Mouse (Mus musculus): ENCODE data around the gene Sowaha. TPM values are rescaled to one million over a fixed set of nuclear protein-coding genes. Genes with fewer than 3 reads are reported as not detected.

Sowaha gene
- 10 to 100 TPM; 79.1 to 79.3 TPM for total RNA-seq (2021)

DNA sequence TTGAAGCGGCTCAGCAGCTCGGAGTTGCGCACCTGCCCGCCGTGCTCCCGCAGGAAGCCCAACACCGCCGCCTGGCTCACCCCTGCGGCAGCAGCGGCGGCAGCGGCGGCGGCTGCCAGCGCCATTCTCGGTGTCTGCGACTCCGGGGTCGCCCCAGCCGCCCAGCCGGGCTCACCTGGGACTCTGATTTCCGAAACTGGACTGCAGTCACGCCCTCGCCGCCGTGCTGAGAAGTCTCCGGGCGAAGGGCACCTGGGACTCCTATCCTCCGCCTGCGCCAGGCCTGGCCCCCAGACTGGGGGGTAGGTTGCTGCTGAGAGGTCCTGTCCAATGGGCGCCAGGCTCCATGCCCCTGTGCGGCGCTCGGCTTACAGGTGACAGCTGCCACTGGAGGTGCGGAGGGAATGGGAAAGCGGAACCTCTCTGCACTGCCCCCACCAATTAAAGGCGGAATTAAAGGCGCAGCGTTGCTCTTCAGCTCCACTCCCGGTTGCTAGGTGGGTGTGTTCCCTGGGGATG is at the start of gene Sowaha, which contains the start of gene Gm9945:
Gene Sowaha (minus strand): TSS at position 492 of the 519 bp plus-strand sequence.
Gene Gm9945 (plus strand): TSS at position 384 of the 519 bp plus-strand sequence.
- intact Hi-C loops (cut with DNase I), result loop anchor here (2.0 to 5.0 kb wide), 2 partner anchors 41 to 87 kb away; partner anchors contain the start of gene Kif3a
- DNase-seq (ENCODE audit: low spot score in 2 of 2), result peak; percentile 76 to 81

DNA sequence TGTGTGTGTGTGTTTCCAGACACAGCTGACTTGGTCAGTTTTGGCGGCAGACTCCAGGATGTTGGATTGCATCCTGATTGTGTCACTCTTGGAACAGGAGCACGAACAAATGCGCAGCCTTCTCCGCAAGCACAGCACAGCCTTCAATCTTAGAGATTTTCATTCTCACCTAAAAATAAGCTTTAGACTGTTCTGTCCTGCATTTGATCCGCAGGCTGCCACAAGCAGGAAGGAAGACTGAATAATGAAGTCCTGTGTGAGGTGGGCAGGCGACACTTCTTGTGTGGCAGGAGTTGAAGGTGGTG is 49.1 kb upstream of the Sowaha start:
- peak; percentile 46 to 80 for DNase-seq (ENCODE audit: low spot score in 2 of 2)
- intact Hi-C loops (cut with DNase I), result no loop called here

- intact Hi-C loops (cut with DNase I), result no loop called here
- no peak for DNase-seq (ENCODE audit: low spot score in 2 of 2)
Observed at GRCm38 (mm10) chr11:53528397-53529252, 48.6 kb upstream of the Sowaha start.

DNA sequence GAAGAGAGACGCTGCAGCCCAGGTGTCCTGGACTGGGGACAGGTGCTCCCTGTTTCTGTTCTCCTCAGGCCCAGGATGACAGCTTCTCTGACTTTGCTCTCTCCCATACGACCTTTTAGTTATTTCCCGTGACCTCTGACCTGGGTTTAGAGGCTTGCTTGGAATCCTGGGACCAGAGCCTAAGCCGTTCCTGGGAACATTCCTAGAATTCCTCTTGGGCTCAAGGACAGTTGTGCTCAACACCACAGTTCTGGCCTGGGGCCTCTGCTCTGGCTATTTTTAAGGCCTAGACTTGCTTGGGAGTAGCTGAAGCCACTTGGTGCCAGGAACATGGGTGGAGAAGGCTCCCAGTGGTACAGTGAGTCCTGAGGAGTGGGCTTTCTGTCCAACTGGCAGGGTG is 45.4 kb upstream of the Sowaha start:
- intact Hi-C loops (cut with DNase I), result no loop called here
- DNase-seq (ENCODE audit: low spot score in 2 of 2), result no peak

- no peak for DNase-seq (ENCODE audit: low spot score in 2 of 2)
- intact Hi-C loops (cut with DNase I), result no loop called here
Observed at GRCm38 (mm10) chr11:53524905-53525304, 44.8 kb upstream of the Sowaha start.

DNA sequence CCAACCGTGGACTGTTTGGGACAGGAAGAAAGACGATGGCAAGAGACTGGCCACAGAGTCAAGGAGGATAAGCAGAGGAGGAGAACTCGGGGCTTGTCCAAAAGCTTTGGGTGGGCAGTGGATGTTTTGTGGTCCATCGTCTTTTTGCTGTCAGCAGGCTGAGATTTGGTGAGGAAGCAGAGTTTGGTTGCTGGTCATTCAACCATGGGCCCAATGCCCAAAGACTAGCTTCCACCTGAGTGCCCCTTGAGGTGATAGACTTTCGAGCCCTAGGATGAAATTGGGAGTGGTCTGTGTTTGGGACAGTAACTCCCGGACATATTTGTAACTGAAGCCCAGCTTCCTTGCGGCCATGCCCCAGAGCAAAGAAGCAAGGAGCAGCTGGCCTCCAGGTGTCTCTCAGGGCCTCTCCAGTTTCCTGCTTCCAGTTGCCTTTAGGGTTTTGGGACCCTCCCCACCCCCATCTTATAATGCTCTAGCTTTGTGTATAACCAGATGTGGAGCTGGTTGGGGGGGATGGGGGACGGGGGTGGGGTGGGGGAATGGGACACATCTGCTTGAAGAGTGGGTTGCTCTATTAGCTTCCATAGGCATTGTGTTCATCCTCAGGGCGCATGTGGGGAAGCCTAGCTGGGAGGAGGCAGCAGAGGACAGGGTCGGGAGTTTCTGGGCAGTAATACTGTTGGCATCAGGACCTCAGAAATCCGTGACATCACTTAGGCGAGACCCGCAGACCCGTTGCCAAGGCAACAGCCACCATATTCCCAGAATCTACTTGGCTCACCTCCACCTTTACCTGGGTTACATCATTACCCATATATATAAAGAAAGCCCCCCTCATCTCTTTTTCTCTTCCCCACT is 43.7 kb upstream of the Sowaha start:
- DNase-seq (ENCODE audit: low spot score in 2 of 2), result no peak

GRCm38 (mm10) chr11:53522930-53523329 is 42.9 kb upstream of the Sowaha start:
- intact Hi-C loops (cut with DNase I), result no loop called here

More for the DNA sequence above, 43.7 kb upstream of the Sowaha start:
- intact Hi-C loops (cut with DNase I), result no loop called here

DNA sequence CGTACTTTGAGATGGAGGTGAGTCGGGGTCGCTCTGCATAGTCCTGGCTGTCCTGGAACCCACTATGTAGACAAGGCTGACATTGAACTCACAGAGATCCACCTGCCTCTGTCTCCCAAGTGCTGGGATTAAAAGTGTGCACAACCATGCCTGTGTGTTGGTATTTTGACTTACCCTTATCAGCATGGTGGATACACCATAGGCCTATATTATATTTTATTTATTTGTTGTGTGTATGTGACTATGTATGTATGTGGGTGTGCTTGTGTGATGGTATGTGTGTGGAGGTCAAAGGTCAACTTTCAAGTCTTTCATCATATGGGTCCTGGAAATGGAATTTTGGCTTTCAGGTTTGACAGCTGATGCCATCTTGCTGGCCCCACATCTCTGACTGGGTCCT is 42.3 kb upstream of the Sowaha start:
- intact Hi-C loops (cut with DNase I), result no loop called here
- no peak for DNase-seq (ENCODE audit: low spot score in 2 of 2)

More at GRCm38 (mm10) chr11:53522930-53523329, 42.9 kb upstream of the Sowaha start:
- peak; percentile 70 to 92 for DNase-seq (ENCODE audit: low spot score in 2 of 2)

DNA sequence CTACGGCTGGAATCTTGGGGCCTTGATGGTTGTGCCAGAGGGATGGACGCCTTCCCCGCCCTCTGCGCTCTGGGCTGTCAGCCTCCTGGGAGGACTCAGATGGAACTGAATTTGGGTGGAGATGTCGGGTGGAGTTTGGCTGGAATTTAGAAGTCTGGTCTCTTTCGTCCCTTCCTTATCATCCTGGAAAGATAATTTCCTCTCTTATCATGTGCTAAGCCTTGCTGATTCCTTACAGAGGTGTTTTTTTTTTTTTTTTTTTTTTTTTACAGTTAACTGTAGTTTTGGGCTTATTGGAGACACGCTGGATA is 41.7 kb upstream of the Sowaha start:
- peak in 1 of 2 experiments; percentile 54 for DNase-seq (ENCODE audit: low spot score in 2 of 2)
- intact Hi-C loops (cut with DNase I), result loop anchor here (2.0 kb wide), 3 partner anchors 19 to 51 kb away; partner anchors contain the start of gene Gm9837

- DNase-seq (ENCODE audit: low spot score in 2 of 2), result no peak
- intact Hi-C loops (cut with DNase I), result loop anchor here (2.0 kb wide), 3 partner anchors 18 to 50 kb away; partner anchors contain the start of gene Gm9837
Observed at GRCm38 (mm10) chr11:53521120-53521820, 41.2 kb upstream of the Sowaha start.

DNA sequence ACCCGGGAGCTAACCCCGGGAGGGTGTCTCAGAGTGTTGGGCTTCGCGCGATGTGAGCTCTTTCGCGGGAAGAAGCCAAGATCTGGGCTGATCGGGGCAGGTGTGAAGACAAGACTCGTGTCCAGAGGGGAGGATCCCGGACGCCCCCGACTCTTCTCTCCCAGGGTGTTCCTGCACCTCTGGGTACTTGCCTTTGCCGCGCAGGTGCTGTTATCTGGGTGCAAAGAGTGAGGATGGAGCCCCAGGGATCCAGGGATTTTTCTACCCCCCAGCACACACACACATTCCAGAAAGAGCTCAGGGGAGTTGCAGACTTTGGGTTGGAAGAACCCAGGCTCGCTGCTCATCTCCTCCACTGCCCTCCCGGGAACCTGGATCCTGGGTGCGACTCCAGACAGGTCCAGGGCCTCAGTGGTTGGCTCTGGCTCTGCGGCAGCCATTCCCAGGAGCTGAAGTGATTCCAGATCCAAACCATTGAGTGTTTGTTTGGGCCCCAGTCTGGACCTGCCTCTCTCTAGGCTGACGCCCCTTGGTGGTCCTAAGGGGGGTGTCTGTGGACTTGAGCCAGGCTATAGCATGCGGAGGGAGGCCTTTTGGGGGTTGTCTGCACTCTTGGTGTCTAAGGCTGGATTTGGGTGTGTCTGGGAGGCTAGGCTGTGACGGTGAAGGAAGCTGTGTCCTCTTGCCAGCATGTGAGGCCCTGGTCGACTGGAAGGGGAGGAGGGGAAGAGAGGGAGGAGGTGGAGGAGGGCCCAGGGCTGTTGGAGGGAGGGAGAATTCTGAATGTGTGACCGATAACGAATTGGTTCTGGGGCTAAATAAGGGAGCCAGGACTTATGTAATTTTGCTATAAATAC is 40.3 kb upstream of the Sowaha start:
- intact Hi-C loops (cut with DNase I), result loop anchor here (2.0 kb wide), 3 partner anchors 18 to 50 kb away; partner anchors contain the start of gene Gm9837
- peak; percentile 73 to 94 for DNase-seq (ENCODE audit: low spot score in 2 of 2)

GRCm38 (mm10) chr11:53519207-53520121 is 39.4 kb upstream of the Sowaha start, which contains the start of gene Sept8:
Gene Sept8 (plus strand): TSS chr11:53519257.
- DNase-seq (ENCODE audit: low spot score in 2 of 2), result peak; percentile 68 to 74
- intact Hi-C loops (cut with DNase I), result loop anchor here (2.0 kb wide), 3 partner anchors 17 to 49 kb away; partner anchors contain the start of gene Gm9837

DNA sequence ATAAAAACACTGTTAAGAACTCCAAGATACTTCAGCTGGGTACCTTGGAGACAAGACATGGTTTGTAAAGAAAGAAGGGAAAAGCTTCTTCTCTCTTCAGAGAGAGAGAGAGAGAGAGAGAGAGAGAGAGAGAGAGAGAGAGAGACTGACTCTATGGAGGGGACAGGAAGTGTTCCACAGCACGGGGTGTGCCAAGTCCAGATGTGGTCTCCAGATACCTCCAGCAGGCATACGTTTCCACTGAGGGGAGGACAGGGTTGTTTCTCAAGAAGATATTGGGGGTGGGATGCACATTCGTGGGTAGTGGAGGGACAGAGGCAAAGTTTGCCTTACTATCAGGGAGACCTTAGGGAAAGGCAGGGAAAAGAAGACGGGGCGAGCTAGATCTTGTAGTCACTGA is 38.7 kb upstream of the Sowaha start:
- DNase-seq (ENCODE audit: low spot score in 2 of 2), result no peak
- intact Hi-C loops (cut with DNase I), result no loop called here

- intact Hi-C loops (cut with DNase I), result no loop called here
- DNase-seq (ENCODE audit: low spot score in 2 of 2), result no peak
Observed at GRCm38 (mm10) chr11:53516775-53517627, 36.9 kb upstream of the Sowaha start.

DNA sequence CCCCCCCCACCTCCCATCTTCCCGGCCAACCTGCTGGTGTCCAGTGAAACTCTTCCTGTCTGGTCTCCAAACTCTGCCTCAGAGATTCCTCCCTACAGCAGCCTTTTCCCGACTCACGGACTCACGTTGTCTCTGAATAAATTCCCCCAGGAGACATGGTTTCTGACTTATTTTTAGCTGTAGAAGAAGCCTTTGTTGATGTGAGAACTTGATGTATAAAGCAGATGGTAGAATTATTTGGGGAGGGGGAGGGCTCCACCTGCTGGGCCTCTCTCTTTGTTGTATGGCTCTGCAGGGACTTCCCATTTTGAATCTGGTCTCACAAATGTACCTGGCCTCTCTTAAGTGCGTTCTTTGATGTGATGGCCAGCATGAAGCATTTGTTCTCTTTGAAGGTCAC is 30.3 kb upstream of the Sowaha start:
- intact Hi-C loops (cut with DNase I), result no loop called here
- no peak for DNase-seq (ENCODE audit: low spot score in 2 of 2)

DNA sequence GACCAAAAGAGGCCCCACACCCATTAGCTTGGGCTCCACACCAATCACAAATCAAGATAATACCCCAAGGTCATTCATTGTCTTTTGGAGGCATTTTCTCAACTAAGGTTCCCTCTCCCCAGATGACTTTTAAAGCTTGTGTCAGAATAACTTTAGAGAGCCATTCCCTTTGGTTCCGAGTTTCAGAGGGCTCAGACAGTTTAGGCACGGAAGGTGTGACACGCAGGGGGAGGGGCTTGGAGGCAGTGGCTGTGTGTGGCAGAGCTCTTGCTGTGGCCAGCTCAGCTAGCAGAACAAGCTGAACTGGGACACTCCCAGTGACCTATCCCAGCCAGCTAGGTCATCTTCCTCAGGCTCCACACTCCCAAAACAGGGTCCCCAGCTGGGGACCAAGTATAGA is 28.5 kb upstream of the Sowaha start:
- no peak for DNase-seq (ENCODE audit: low spot score in 2 of 2)

GRCm38 (mm10) chr11:53508152-53508551 is 28.1 kb upstream of the Sowaha start:
- DNase-seq (ENCODE audit: low spot score in 2 of 2), result no peak
- intact Hi-C loops (cut with DNase I), result no loop called here

More for the DNA sequence above, 28.5 kb upstream of the Sowaha start:
- intact Hi-C loops (cut with DNase I), result no loop called here
